Mouse (Mus musculus) urinary bladder, postnatal 25 days (tissue): ENCODE measurements around the gene Srsx.
"Not testable (repeated sequence)": the region's sequence is repeated elsewhere in the genome, so short reads cannot be mapped to it uniquely, and the experiment has no call there.

ENCODE experiments used
- DNase-seq: peaks from one replicate; pipeline ENCODE4 v3.0.0; 2022; ENCODE audit warnings: low spot score

Gene Srsx

GRCm38 (mm10) chrX:123222381-123222780, at the start of gene Srsx:
Srsx (minus strand) TSS chrX:123222481.
- DNase-seq: not testable (repeated sequence)

DNA sequence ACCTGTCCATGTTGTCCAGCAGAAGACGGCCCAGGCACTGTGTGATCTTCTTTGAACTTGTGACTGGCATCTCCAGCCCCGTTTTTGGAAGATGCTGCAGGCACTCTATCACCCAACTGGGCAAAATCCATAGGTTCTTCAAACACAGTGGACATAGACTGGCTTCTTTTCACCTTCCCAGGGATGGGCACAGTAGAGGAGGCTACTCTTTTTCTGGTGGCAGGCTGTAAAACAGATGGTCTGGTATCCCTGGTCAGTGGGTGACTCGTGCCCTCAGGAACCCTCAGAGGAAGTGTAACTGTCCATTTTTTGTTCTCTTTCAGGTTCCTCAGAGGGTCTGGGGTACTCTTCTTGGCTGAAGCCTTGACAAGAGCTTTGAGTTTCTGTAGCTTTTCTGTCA, 24.5 kb upstream of the Srsx start, which contains the start of gene Gm17577:
Gm17577 (minus strand) TSS at position 101 of the 400 bp plus-strand sequence.
- not testable (repeated sequence) for DNase-seq
